Mouse (Mus musculus): ENCODE results near the gene Zfp593.
A peak's percentile ranks its signal among the peaks of the same experiment; 100 is the strongest.

Zfp593 gene

DNA sequence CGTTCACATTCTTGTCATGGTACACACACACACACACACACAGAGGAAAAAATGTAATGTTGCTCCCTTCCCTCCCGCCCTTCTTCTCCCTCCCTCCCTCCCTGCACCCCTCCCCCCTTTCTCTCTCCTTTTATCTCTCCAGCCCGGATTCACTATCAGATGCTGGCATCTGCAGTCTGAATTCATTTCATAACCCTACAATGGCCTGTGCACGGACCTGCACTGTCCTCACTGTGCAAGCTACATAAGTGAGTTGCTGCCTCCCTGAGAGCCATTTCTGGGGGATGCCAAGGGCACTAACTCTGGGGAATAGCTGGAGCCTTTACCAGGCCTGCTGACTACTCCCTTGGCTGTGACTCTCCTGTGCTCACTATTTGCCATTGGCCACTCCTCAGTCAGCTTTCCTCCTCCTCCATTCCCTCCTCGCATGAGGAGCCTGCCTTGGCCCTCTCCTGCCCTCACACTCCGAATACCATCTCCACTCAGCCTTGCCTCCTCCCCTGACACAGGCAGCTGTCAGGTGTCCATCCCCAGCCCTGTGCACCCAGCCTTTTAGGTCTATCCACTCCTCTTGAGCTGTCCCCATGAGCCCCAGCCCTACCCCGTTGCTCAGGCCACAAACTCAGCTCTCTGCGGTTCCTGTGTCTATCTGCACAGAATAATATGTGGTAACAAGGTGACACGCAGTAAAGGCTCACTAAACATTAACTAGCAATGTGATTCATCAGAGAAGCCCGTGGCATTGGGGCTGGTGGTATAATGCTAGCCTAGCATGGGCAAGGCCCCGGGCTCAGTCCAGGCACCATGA, 22.4 kb downstream of the Zfp593 start:
- DNase-seq: no peak

DNA sequence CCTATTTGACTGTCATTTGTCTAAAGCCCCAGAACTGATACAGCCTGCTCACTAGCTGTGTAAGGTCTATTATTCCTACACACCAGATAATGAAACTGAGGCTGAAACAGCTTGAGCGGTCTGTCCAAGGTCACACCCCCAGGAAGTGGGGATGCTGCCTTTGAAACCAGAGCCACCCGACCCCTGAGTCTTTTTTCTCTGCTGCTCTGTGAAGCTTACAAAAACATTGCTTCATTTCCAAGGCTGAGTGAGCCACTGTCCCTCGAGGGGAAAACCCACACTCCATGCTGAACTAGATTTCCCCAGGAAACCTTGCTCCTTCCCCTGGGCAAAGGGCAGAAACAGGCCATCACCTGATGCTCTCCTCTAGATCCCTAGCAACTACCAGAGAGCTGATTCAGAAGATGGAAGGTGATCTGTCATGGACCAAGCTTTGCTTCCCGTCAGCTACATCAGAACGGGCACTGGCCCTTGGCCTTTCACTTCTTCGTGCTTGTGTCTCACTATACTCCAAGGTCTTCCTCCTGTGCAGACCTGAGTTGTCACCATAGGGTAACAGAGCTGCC, 38.8 kb downstream of the Zfp593 start:
- peak; percentile 68 for DNase-seq

DNA sequence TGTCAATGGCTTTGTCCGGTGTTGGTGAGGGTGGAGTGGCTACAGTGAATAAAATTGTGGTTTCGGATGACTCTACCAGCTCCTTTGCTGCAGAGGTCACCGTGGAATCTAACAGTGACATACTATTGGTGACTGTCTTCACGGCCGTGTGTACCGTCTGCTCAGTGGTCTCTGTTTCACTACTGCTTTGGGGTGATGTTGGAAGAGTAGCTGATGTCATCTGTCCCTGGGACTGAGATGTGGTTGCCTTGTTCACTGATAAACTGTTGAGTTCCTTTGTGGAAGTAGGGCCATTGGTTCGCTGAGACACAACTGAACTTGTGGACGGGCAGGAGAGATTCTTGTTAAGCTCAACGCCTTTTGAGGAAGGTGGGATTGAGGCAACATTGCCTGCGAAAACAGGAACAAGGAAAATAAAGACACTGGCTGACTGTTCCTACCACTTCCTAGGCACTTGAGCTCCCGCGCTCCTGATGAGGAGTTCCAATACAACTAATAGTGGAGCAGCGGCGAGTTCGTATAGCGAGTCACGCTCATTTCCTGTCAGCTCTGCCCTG, 42.0 kb downstream of the Zfp593 start:
- DNase-seq: no peak

DNA sequence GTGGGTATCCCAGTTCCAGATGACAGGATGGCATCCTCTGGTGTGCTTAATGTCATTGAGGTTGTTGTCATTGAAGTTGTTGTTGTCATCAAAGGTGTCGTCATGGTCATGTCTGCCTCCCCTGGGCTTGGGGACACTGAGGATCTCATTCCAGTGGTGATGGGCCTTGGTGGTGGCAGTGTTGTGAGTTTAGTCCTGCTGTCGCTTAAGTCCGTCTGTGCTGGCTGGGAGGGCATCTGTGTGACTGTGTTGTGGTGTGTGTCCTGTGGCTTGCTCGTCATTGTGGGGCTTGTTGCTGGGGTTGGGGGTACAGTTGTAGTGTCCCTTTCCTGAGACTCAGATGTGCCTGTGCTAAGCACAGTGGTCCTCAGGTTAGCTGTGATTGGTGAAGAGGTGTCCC, 42.5 kb downstream of the Zfp593 start, which contains the start of gene Gm7534:
TSS of gene Gm7534 (minus strand) at position 101 of the 400 bp plus-strand sequence.
- DNase-seq: peak; percentile 70

DNA sequence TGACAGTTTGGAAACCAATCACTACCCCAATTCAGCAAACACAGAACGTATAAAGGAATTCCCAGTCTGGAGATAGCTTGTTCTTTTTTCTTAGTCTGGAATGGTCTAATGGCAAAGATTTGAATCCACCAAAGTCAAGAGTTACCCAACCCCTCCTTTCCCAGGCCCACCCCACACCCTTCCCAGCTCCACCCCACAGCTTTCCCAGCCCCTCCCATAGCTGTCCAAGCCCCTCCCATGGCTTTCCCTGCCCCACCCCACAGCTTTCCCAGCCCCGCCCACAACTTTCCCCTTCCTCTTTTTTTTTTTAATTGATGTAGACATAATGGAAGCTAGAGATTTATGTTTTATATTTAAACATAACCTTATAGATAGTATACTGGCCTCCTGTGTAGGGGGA, 46.0 kb downstream of the Zfp593 start:
- no peak for DNase-seq

Data from heart, adult 11 months (tissue).